Mouse (Mus musculus) neural tube, embryonic 14.5 days (tissue): ENCODE data around the gene Trim26. TPM values are rescaled to one million over a fixed set of nuclear protein-coding genes. Genes with fewer than 3 reads are reported as not detected.
"Not testable (repeated sequence)": the region's sequence is repeated elsewhere in the genome, so short reads cannot be mapped to it uniquely, and the experiment has no call there.

ENCODE experiments used
- ATAC-seq: fragments of 200-750 bp; cut with Nextera tagmentation; 2 replicates; pipeline ENCODE4 v1.8.0; 2017; ENCODE audit warnings: low read depth, mild to moderate bottlenecking, moderate TSS enrichment, moderate library complexity
- H3K27ac ChIP-seq: fragments of 300-500 bp; sonication (generic); 2 replicates; pipeline ENCODE4 v1.5.1; 2014; ENCODE audit warnings: low read depth, mild to moderate bottlenecking, control low read depth, low read length, moderate library complexity, mixed read lengths
- H3K27me3 ChIP-seq: fragments of 300-500 bp; sonication (generic); 2 replicates; pipeline ENCODE4 v1.6.1; 2014; ENCODE audit warnings: low read length; ENCODE audit not compliant: control insufficient read depth, insufficient read depth
- H3K36me3 ChIP-seq: fragments of 300-500 bp; sonication (generic); 2 replicates; pipeline ENCODE4 v1.6.1; 2014; ENCODE audit warnings: low read length, mixed read lengths; ENCODE audit not compliant: control insufficient read depth, insufficient read depth
- H3K4me1 ChIP-seq: fragments of 300-500 bp; sonication (generic); 2 replicates; pipeline ENCODE4 v1.6.1; 2014; ENCODE audit warnings: low read length; ENCODE audit not compliant: control insufficient read depth, insufficient read depth
- H3K4me2 ChIP-seq: fragments of 300-500 bp; sonication (generic); 2 replicates; pipeline ENCODE4 v1.6.1; 2014; ENCODE audit warnings: mild to moderate bottlenecking, low read depth, low read length, control low read depth
- H3K4me3 ChIP-seq: fragments of 300-500 bp; sonication (generic); 2 replicates; pipeline ENCODE4 v1.5.1; 2014; ENCODE audit warnings: low read depth, low read length, control low read depth, mixed read lengths
- H3K9ac ChIP-seq: fragments of 300-500 bp; sonication (generic); replicated peaks from 2 replicates; pipeline ENCODE4 v1.6.1; 2014; ENCODE audit warnings: low read depth, mild to moderate bottlenecking, control low read depth, low read length, mixed read lengths
- H3K9me3 ChIP-seq: fragments of 300-500 bp; sonication (generic); 2 replicates; pipeline ENCODE4 v1.6.1; 2016; ENCODE audit warnings: low read length; ENCODE audit not compliant: control insufficient read depth
- WGBS: fragments of 180-500 bp; shearing (Covaris S2); extraction: QIAGEN DNeasy Blood & Tissue Kit; methylation state at CpG from one replicate; pipeline ENCODE4 v1.1.7; 2014; 5-methylcytosine and 5-hydroxymethylcytosine counted together
- polyA plus RNA-seq: library from polyadenylated mRNA; unstranded; fragments of >200 nt; fragmentation: Nextera tagmentation; extraction: Ambion mirVana; gene quantifications from 2 replicates; pipeline ENCODE4 v1.2.1, GENCODE M21; 2014

Trim26 gene
- polyA plus RNA-seq, 1 experiment from 2014 or later: 42.2 TPM

DNA sequence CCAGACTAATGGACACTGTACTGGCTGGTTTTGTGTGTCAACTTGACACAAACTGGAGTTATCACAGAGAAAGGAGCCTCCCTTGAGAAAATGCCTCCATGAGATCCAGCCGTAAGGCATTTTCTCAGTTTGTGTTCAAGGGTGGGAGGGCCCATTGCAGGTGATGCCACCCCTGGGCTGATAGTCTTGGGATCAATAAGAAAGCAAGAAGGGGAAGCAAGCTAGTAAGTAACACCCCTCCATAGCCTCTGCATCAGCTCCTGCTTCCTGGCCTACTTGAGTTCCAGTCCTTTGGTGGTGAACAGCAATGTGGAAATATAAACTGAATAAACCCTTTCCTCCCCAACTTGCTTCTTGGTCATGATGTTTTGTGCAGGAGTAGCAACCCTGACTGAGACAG lies 54.6 kb downstream of the Trim26 start:
- not testable (repeated sequence) for H3K4me2 ChIP-seq

DNA sequence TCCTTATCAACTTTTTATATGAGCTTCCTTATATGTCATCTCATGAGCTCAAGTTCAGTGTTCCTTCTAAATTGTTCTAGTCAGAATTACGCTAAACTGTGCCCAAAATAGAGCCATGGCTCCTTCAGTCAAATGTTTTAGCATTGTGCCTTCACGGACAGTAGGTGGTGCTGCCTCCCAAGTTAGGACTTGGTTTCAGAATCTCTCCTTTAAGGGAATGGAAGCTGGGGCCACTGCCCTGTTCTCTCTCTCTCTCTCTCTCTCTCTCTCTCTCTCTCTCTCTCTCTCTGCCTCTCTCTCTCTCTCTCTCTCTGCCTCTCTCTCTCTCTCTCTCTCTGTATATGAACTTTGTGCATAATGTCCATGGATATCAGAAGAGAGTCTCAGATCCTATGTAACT lies 55.4 kb downstream of the Trim26 start:
- 0 out of 2 replicates have a peak, but pooled peaks have one; percentile 66 for ATAC-seq
- Histone ChIP-seq H3K9ac (no peak overlapping the region), H3K27ac (no peak overlapping the region), H3K4me2 (no peak overlapping the region), H3K9me3 (no peaks in the 10 kb centered on the region), H3K4me3 (no peak overlapping the region), H3K36me3 (no peaks in the 10 kb centered on the region), H3K27me3 (no peaks in the 10 kb centered on the region), H3K4me1 (no peaks in the 10 kb centered on the region)
- 12% methylated on average over 2 of the region's 2 CpGs for WGBS

More for the DNA sequence above, 54.6 kb downstream of the Trim26 start:
- WGBS: 93% methylated on average over 1 of the region's 1 CpGs
- not testable (repeated sequence) for H3K9me3 ChIP-seq, H3K36me3 ChIP-seq, ATAC-seq, H3K27ac ChIP-seq, H3K9ac ChIP-seq, H3K4me3 ChIP-seq, H3K27me3 ChIP-seq, H3K4me1 ChIP-seq

DNA sequence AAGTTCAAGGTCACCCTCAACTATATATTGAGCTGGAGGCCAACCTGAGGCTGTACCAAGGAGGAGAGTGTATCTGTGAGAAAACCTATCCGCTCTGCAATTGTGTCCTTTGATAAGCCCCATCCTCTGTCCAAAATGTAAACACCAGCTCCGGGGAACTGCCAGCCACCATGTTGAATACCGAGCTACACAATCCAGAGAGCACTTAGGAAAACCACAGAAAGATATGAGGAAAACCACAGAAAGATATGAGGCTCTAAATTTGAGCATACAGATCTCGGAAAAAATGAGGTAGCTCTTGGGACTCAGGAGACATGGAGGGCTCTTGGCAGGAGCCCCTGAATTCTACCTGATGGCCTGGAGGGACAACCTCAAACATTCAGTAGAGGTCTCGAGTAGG lies 56.5 kb downstream of the Trim26 start:
- H3K9ac ChIP-seq: no peak overlapping the region
- no peaks in the 10 kb centered on the region for H3K27me3 ChIP-seq
- no peak overlapping the region for H3K4me3 ChIP-seq
- ATAC-seq: no peak
- H3K4me2 ChIP-seq: no peak overlapping the region
- H3K9me3 ChIP-seq: no peaks in the 10 kb centered on the region
- no peak overlapping the region for H3K27ac ChIP-seq
- WGBS: 83% methylated on average over 5 of the region's 5 CpGs
- H3K36me3 ChIP-seq: no peaks in the 10 kb centered on the region
- H3K4me1 ChIP-seq: no peaks in the 10 kb centered on the region

DNA sequence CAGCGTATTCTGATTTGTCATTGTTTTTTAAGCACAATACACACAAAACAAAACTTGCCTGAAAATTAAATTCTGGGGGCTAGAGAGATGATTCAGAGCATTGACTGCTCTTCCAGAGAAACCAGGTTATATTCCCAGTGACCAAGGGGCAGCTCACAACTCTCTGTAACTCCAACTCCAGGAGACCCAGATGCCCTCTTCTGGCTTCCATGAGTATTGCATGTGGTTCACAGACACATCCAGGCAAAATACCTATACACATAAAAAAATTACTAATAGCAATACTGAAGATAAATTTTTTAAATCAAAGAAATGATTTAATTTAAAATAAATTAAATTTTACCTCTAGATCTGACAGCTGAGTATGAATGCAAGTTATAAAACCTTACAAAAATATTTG lies 59.6 kb downstream of the Trim26 start:
- ATAC-seq: no peak
- no peak overlapping the region for H3K4me2 ChIP-seq
- no peak overlapping the region for H3K9ac ChIP-seq
- H3K4me3 ChIP-seq: no peak overlapping the region
- H3K4me1 ChIP-seq: no peaks in the 10 kb centered on the region
- H3K36me3 ChIP-seq: no peaks in the 10 kb centered on the region
- no peaks in the 10 kb centered on the region for H3K27me3 ChIP-seq
- H3K27ac ChIP-seq: no peak overlapping the region
- H3K9me3 ChIP-seq: no peaks in the 10 kb centered on the region
- 88% methylated on average over 1 of the region's 1 CpGs for WGBS

DNA sequence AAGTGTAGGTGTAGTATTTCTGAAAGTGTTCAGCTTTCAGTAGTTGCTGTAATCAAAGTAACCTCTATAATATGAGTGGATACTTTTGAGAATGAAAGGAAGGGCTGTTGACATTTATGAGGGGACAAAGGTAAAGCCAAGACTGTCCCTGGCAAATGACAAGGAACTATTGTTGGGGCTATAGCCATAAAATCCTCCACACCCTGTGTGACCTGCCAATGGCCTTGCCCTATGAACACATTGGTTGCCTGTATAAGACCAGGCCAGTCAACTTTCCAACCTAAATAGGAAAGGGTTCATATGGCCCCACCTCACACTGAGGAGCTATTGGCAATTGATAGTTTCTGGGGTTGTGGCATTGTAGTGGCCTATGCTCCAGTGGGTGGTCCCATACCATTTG lies 60.1 kb downstream of the Trim26 start:
- no peak overlapping the region for H3K4me3 ChIP-seq
- H3K36me3 ChIP-seq: no peaks in the 10 kb centered on the region
- H3K9ac ChIP-seq: no peak overlapping the region
- ATAC-seq: no peak
- no peak overlapping the region for H3K4me2 ChIP-seq
- no peak overlapping the region for H3K27ac ChIP-seq
- no peaks in the 10 kb centered on the region for H3K9me3 ChIP-seq
- no peaks in the 10 kb centered on the region for H3K27me3 ChIP-seq
- H3K4me1 ChIP-seq: no peaks in the 10 kb centered on the region

DNA sequence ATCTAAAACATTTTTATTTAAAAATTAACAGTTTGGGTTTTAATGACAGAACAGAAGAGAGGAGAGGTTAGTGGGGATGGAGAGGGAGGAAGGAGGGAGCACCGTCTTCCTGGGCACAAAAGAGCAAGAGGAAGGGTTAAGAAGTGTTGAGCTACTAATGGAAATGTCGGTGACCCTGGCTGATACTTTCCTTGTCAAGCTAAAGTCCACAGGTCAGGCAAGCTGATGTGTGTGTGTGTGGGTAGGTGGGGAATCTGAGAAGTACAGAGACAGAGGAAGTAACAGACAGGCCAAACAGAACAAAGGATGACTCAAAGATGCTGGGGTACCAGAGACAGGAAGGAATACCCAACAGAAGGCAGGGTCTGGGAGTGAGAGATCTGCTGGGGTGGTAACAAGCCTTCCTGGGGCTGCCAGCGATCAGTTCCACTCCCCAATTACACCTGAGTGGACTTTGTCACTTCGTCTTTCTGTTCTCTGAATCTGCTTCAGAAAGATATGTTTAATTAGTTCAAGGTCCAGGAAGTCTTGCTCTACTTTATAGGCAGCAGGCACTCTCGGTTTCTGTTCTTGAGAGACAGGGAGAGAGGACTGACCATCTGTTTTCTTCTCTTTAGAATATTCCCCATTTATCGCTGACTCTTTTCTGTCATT lies 60.7 kb downstream of the Trim26 start, which contains the start of gene Trim31:
Gene Trim31, plus strand, starts transcription at position 567 of the 654 bp plus-strand sequence.
- Histone ChIP-seq H3K4me1 (no peaks in the 10 kb centered on the region), H3K9me3 (no peaks in the 10 kb centered on the region), H3K36me3 (no peaks in the 10 kb centered on the region), H3K9ac (no peak within 1 kb of the TSS), H3K27ac (no peak within 1 kb of the TSS), H3K4me3 (no peak within 1 kb of the TSS), H3K27me3 (no peaks in the 10 kb centered on the region), H3K4me2 (no peak within 1 kb of the TSS)
- WGBS: 75% methylated on average over 6 of the region's 6 CpGs
- ATAC-seq: no peak

DNA sequence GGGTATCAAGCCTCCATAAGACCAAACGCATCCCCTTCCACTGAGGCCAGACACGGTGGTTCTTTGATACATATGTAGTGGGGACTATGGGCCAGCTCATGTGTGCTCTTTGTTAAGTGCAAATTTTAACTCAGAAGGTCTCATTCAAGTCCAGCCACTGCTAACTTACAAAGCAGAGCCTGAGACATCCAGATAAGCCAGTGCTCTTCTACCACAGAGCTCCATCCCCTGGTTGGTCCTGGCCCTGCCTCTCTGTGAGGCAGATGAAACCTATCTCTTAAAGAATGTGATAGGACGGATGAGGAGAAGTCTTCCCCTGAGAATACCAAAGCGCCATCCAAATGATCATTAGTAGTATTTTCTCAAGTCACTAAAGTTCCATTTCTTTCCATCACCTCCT lies 62.4 kb downstream of the Trim26 start:
- H3K4me3 ChIP-seq: no peak overlapping the region
- no peak overlapping the region for H3K27ac ChIP-seq
- H3K27me3 ChIP-seq: no peaks in the 10 kb centered on the region
- no peak overlapping the region for H3K4me2 ChIP-seq
- no peaks in the 10 kb centered on the region for H3K9me3 ChIP-seq
- no peaks in the 10 kb centered on the region for H3K4me1 ChIP-seq
- ATAC-seq: no peak
- no peaks in the 10 kb centered on the region for H3K36me3 ChIP-seq
- no peak overlapping the region for H3K9ac ChIP-seq
- WGBS: 90% methylated on average over 4 of the region's 4 CpGs

DNA sequence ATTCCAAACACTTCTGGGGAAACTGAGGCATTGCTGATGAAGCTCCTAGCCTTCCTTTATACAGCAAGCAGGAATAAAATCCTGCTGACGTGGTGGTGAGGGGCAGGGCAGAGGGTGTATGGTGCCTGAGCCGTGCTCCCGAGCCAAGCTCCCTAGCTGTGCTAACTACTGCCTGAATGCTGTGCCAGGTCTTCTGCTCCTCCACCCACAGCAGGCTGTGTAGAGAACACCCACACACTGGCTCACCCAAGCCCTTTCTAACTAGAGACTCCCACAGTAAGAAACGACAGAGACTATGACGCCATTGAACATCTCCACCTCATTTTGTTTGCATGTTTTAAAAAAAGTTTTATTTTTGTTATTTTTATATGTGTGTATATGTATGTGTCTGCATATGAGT lies 63.1 kb downstream of the Trim26 start:
- H3K4me3 ChIP-seq: no peak overlapping the region
- no peaks in the 10 kb centered on the region for H3K4me1 ChIP-seq
- no peak overlapping the region for H3K9ac ChIP-seq
- ATAC-seq: no peak
- no peak overlapping the region for H3K27ac ChIP-seq
- no peak overlapping the region for H3K4me2 ChIP-seq
- H3K9me3 ChIP-seq: no peaks in the 10 kb centered on the region
- no peaks in the 10 kb centered on the region for H3K27me3 ChIP-seq
- 87% methylated on average over 5 of the region's 5 CpGs for WGBS
- no peaks in the 10 kb centered on the region for H3K36me3 ChIP-seq

DNA sequence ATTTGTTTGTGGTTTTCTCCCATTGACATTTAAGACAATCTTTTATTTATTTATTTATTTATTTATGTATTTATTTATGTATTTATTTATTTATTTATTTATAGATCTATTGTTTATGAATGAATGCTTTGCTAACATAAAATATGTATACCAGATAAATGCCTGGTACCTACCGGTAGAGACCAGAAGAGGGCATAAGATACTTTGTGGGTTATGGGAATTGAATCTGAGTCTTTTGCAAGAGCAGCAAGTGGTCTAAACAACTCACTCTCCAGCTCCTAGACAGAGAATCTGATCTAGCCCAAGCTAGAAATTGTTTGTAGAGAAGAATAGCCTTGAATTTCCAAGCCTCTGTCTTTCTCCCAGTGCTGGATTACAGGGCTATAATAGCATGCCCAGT lies 63.8 kb downstream of the Trim26 start:
- no peaks in the 10 kb centered on the region for H3K9me3 ChIP-seq
- no peaks in the 10 kb centered on the region for H3K4me1 ChIP-seq
- no peaks in the 10 kb centered on the region for H3K36me3 ChIP-seq
- no peak overlapping the region for H3K4me3 ChIP-seq
- H3K4me2 ChIP-seq: no peak overlapping the region
- no peak overlapping the region for H3K9ac ChIP-seq
- ATAC-seq: no peak
- H3K27me3 ChIP-seq: no peaks in the 10 kb centered on the region
- 33% methylated on average over 1 of the region's 1 CpGs for WGBS
- no peak overlapping the region for H3K27ac ChIP-seq
